Mouse (Mus musculus) C2C12 (cell line): ENCODE measurements around the gene Ccdc66.

Experiments used
- CTCF ChIP-seq: IDR thresholded peaks from one replicate; pipeline ENCODE4 v1.5.1; 2011; ENCODE audit not compliant: control insufficient read depth, insufficient read depth, insufficient read length
- USF1 ChIP-seq: IDR thresholded peaks from one replicate; pipeline ENCODE4 v1.6.1; 2011; ENCODE audit warnings: low read depth, mild to moderate bottlenecking, control low read depth, moderate library complexity

GRCm38 (mm10) chr14:27508644-27509301 lies 513 bp upstream of the Ccdc66 start:
- TF ChIP-seq CTCF (no peak), USF1 (no peak)
